Mouse (Mus musculus) neural tube, embryonic 13.5 days (tissue): Measurements from ENCODE around the gene Wdr25. TPM values are rescaled to one million over a fixed set of nuclear protein-coding genes. Genes with fewer than 3 reads are reported as not detected.
"Not testable (repeated sequence)": the region's sequence is repeated elsewhere in the genome, so short reads cannot be mapped to it uniquely, and the experiment has no call there.

Source experiments
- ATAC-seq: fragments of 200-750 bp; cut with Nextera tagmentation; 2 replicates; pipeline ENCODE4 v1.8.0; 2017; ENCODE audit warnings: low read depth, mild to moderate bottlenecking, moderate TSS enrichment, moderate library complexity
- H3K27ac ChIP-seq: fragments of 300-500 bp; sonication (generic); replicated peaks from 2 replicates; pipeline ENCODE4 v1.5.1; 2015; ENCODE audit warnings: moderate library complexity, mild to moderate bottlenecking, inconsistent platforms
- H3K27me3 ChIP-seq: fragments of 300-500 bp; sonication (generic); 2 replicates; pipeline ENCODE4 v1.6.1; 2015; ENCODE audit warnings: mild to moderate bottlenecking, inconsistent platforms
- H3K36me3 ChIP-seq: fragments of 300-500 bp; sonication (generic); 2 replicates; pipeline ENCODE4 v1.6.1; 2015; ENCODE audit warnings: mild to moderate bottlenecking, inconsistent platforms
- H3K4me1 ChIP-seq: fragments of 300-500 bp; sonication (generic); replicated peaks from 2 replicates; pipeline ENCODE4 v1.6.1; 2015; ENCODE audit warnings: inconsistent platforms
- H3K4me2 ChIP-seq: fragments of 300-500 bp; sonication (generic); 2 replicates; pipeline ENCODE4 v1.6.1; 2015; ENCODE audit warnings: inconsistent platforms, mild to moderate bottlenecking, moderate library complexity
- H3K4me3 ChIP-seq: fragments of 300-500 bp; sonication (generic); 2 replicates; pipeline ENCODE4 v1.5.1; 2015; ENCODE audit warnings: mild to moderate bottlenecking, inconsistent platforms
- H3K9ac ChIP-seq: fragments of 300-500 bp; sonication (generic); 2 replicates; pipeline ENCODE4 v1.6.1; 2015; ENCODE audit warnings: moderate library complexity, mild to moderate bottlenecking, inconsistent platforms
- H3K9me3 ChIP-seq: fragments of 300-500 bp; sonication (generic); 2 replicates; pipeline ENCODE4 v1.6.1; 2016; ENCODE audit warnings: inconsistent platforms
- WGBS: fragments of 180-500 bp; shearing (Covaris S2); methylation state at CpG from one replicate; pipeline ENCODE4 v1.1.7; 2015; 5-methylcytosine and 5-hydroxymethylcytosine counted together
- polyA plus RNA-seq: library from polyadenylated mRNA; unstranded; fragments of >200 nt; fragmentation: Nextera tagmentation; extraction: Ambion mirVana; gene quantifications from 2 replicates; pipeline ENCODE4 v1.2.1, GENCODE M21; 2015

The Wdr25 gene
- 6.5 and 7.4 TPM in 2 replicates for polyA plus RNA-seq

GRCm38 (mm10) chr12:108892989-108893714 is at the start of gene Wdr25:
TSS of gene Wdr25 (plus strand) at chr12:108893631.
- H3K4me1 ChIP-seq: peaks cover 26% of the 10 kb centered on the region
- no peak for ATAC-seq
- peak within 1 kb of the TSS; percentile 96 for H3K4me2 ChIP-seq
- H3K9me3 ChIP-seq: no peaks in the 10 kb centered on the region
- H3K36me3 ChIP-seq: peaks cover 28% of the 10 kb centered on the region
- H3K27ac ChIP-seq: no peak within 1 kb of the TSS; the same call in 1 of the 2 replicates
- peak within 1 kb of the TSS; percentile 87 for H3K9ac ChIP-seq
- 18% methylated on average over 12 of the region's 12 CpGs for WGBS
- H3K4me3 ChIP-seq: peak within 1 kb of the TSS; percentile 88
- no peaks in the 10 kb centered on the region for H3K27me3 ChIP-seq

- H3K4me3 ChIP-seq, ATAC-seq, H3K27ac ChIP-seq, H3K4me2 ChIP-seq, H3K9me3 ChIP-seq, H3K27me3 ChIP-seq, H3K9ac ChIP-seq: not testable (repeated sequence)
- peaks cover 13% of the 10 kb centered on the region for H3K4me1 ChIP-seq
- 92% methylated on average over 3 of the region's 3 CpGs for WGBS
- peaks cover 26% of the 10 kb centered on the region for H3K36me3 ChIP-seq
These were observed 45.4 kb upstream of the Wdr25 start for GRCm38 (mm10) chr12:108848033-108848432.

GRCm38 (mm10) chr12:108849488-108850022 is 43.9 kb upstream of the Wdr25 start:
- H3K4me3 ChIP-seq: no peak overlapping the region
- WGBS: 86% methylated on average over 4 of the region's 4 CpGs
- H3K36me3 ChIP-seq: peaks cover 14% of the 10 kb centered on the region
- H3K9ac ChIP-seq: no peak overlapping the region
- no peak overlapping the region for H3K4me2 ChIP-seq
- H3K9me3 ChIP-seq: no peaks in the 10 kb centered on the region
- peaks cover 13% of the 10 kb centered on the region for H3K4me1 ChIP-seq
- ATAC-seq: no peak
- H3K27me3 ChIP-seq: no peaks in the 10 kb centered on the region
- H3K27ac ChIP-seq: no peak overlapping the region

GRCm38 (mm10) chr12:108850129-108850528 is 43.3 kb upstream of the Wdr25 start:
- Histone ChIP-seq H3K4me2 (no peak overlapping the region), H3K27me3 (no peaks in the 10 kb centered on the region), H3K4me1 (peaks cover 13% of the 10 kb centered on the region), H3K9ac (no peak overlapping the region), H3K9me3 (no peaks in the 10 kb centered on the region), H3K27ac (no peak overlapping the region), H3K4me3 (no peak overlapping the region), H3K36me3 (peaks cover 8% of the 10 kb centered on the region)
- WGBS: 64% methylated on average over 8 of the region's 8 CpGs
- no peak for ATAC-seq

GRCm38 (mm10) chr12:108850886-108851285 is 42.5 kb upstream of the Wdr25 start:
- no peak for ATAC-seq
- H3K9ac ChIP-seq: no peak overlapping the region

GRCm38 (mm10) chr12:108852822-108853221 is 40.6 kb upstream of the Wdr25 start:
- peaks cover 10% of the 10 kb centered on the region for H3K4me1 ChIP-seq
- 90% methylated on average over 8 of the region's 8 CpGs for WGBS
- no peaks in the 10 kb centered on the region for H3K27me3 ChIP-seq
- no peak overlapping the region for H3K4me2 ChIP-seq
- no peak overlapping the region for H3K9ac ChIP-seq
- no peaks in the 10 kb centered on the region for H3K9me3 ChIP-seq
- ATAC-seq: no peak
- H3K27ac ChIP-seq: no peak overlapping the region
- peaks cover 6% of the 10 kb centered on the region; the same call in 1 of the 2 replicates for H3K36me3 ChIP-seq
- H3K4me3 ChIP-seq: no peak overlapping the region

More at GRCm38 (mm10) chr12:108850886-108851285, 42.5 kb upstream of the Wdr25 start:
- no peaks in the 10 kb centered on the region for H3K9me3 ChIP-seq
- no peak overlapping the region for H3K4me3 ChIP-seq
- WGBS: 90% methylated on average over 8 of the region's 8 CpGs
- no peaks in the 10 kb centered on the region for H3K27me3 ChIP-seq
- H3K36me3 ChIP-seq: peaks cover 3% of the 10 kb centered on the region; the same call in 1 of the 2 replicates
- H3K4me1 ChIP-seq: peaks cover 13% of the 10 kb centered on the region
- no peak overlapping the region for H3K27ac ChIP-seq
- H3K4me2 ChIP-seq: no peak overlapping the region

GRCm38 (mm10) chr12:108855081-108855480 is 38.4 kb upstream of the Wdr25 start:
- no peak overlapping the region for H3K27ac ChIP-seq
- H3K27me3 ChIP-seq: no peaks in the 10 kb centered on the region
- no peak overlapping the region for H3K4me3 ChIP-seq
- H3K4me2 ChIP-seq: no peak overlapping the region
- no peak for ATAC-seq
- no peaks in the 10 kb centered on the region for H3K9me3 ChIP-seq
- no peak overlapping the region for H3K9ac ChIP-seq
- peaks cover 13% of the 10 kb centered on the region for H3K36me3 ChIP-seq
- H3K4me1 ChIP-seq: peaks cover 9% of the 10 kb centered on the region
- 93% methylated on average over 10 of the region's 10 CpGs for WGBS

GRCm38 (mm10) chr12:108856186-108856585 is 37.2 kb upstream of the Wdr25 start:
- no peak for ATAC-seq
- WGBS: 81% methylated on average over 8 of the region's 8 CpGs
- Histone ChIP-seq H3K4me3 (no peak overlapping the region), H3K4me1 (no peaks in the 10 kb centered on the region), H3K9ac (no peak overlapping the region), H3K9me3 (no peaks in the 10 kb centered on the region), H3K36me3 (peaks cover 24% of the 10 kb centered on the region), H3K27ac (no peak overlapping the region), H3K4me2 (no peak overlapping the region), H3K27me3 (no peaks in the 10 kb centered on the region)

- no peak overlapping the region for H3K4me3 ChIP-seq
- no peaks in the 10 kb centered on the region for H3K4me1 ChIP-seq
- H3K9ac ChIP-seq: no peak overlapping the region
- no peaks in the 10 kb centered on the region for H3K27me3 ChIP-seq
- no peak overlapping the region for H3K27ac ChIP-seq
- no peak overlapping the region for H3K4me2 ChIP-seq
- peaks cover 33% of the 10 kb centered on the region for H3K36me3 ChIP-seq
- no peak for ATAC-seq
- H3K9me3 ChIP-seq: no peaks in the 10 kb centered on the region
- 87% methylated on average over 7 of the region's 7 CpGs for WGBS
These were observed 36.3 kb upstream of the Wdr25 start for GRCm38 (mm10) chr12:108857109-108857508.

- peaks cover 39% of the 10 kb centered on the region for H3K36me3 ChIP-seq
These were observed 35.7 kb upstream of the Wdr25 start for GRCm38 (mm10) chr12:108857589-108858184.

GRCm38 (mm10) chr12:108858486-108858885 is 34.9 kb upstream of the Wdr25 start:
- 90% methylated on average over 5 of the region's 5 CpGs for WGBS
- no peaks in the 10 kb centered on the region for H3K4me1 ChIP-seq
- no peak overlapping the region for H3K9ac ChIP-seq
- no peak for ATAC-seq
- no peak overlapping the region for H3K4me3 ChIP-seq
- H3K27me3 ChIP-seq: no peaks in the 10 kb centered on the region
- H3K9me3 ChIP-seq: no peaks in the 10 kb centered on the region
- no peak overlapping the region for H3K4me2 ChIP-seq
- peaks cover 47% of the 10 kb centered on the region for H3K36me3 ChIP-seq
- no peak overlapping the region for H3K27ac ChIP-seq

More at GRCm38 (mm10) chr12:108857589-108858184, 35.7 kb upstream of the Wdr25 start:
- WGBS: 86% methylated on average over 7 of the region's 7 CpGs
- Histone ChIP-seq H3K27ac (no peak overlapping the region), H3K27me3 (no peaks in the 10 kb centered on the region), H3K9ac (no peak overlapping the region), H3K4me1 (no peaks in the 10 kb centered on the region), H3K9me3 (no peaks in the 10 kb centered on the region), H3K4me2 (no peak overlapping the region), H3K4me3 (no peak overlapping the region)
- ATAC-seq: no peak

- no peak overlapping the region for H3K9ac ChIP-seq
- peaks cover 100% of the 10 kb centered on the region for H3K36me3 ChIP-seq
- H3K9me3 ChIP-seq: no peaks in the 10 kb centered on the region
- no peak for ATAC-seq
- H3K4me3 ChIP-seq: no peak overlapping the region
- H3K27ac ChIP-seq: no peak overlapping the region
- no peaks in the 10 kb centered on the region for H3K4me1 ChIP-seq
- no peak overlapping the region for H3K4me2 ChIP-seq
- H3K27me3 ChIP-seq: no peaks in the 10 kb centered on the region
- WGBS: 91% methylated on average over 6 of the region's 6 CpGs
These were observed 28.4 kb upstream of the Wdr25 start for GRCm38 (mm10) chr12:108865007-108865494.
